ENCODE assay signal across 22 mouse cellular contexts in genomic region chr16:12072573-12072972, GRCm38 (mm10).
A peak's percentile ranks its signal among the peaks of the same experiment; 100 is the strongest.
DNase-seq lines count a peak whose midpoint lies in the region; ATAC-seq and TF ChIP-seq lines count a peak whose summit lies in the region.
"Had no signal": no experiment of that assay in that cellular context is flagged by ENCODE, and none has a peak within 500 bp of the region (broad histone marks: within the 10 kb centered on the region; RNA-seq: fewer than 3 reads in every experiment).

No protein-coding gene starts in this region.

- H3K9ac ChIP-seq in kidney, embryonic 14.5 days (ENCODE audit: low read depth, low read length): no peak overlapping the region
- H3K9ac ChIP-seq: embryonic facial prominence, embryonic 15.5 days; forebrain, embryonic 15.5 days; heart, embryonic 13.5 days; hindbrain, embryonic 12.5 days had no signal

- ATAC-seq in kidney, embryonic 14.5 days (ENCODE audit: low FRiP score, low TSS enrichment): peak; percentile 43; the same call in 1 of the 2 replicates
- ATAC-seq: forebrain, embryonic 15.5 days; hindbrain, embryonic 16.5 days had no signal

- no peaks in the 10 kb centered on the region for H3K4me1 ChIP-seq in kidney, embryonic 14.5 days (ENCODE audit: control insufficient read depth, insufficient read depth, low read length)
- H3K4me1 ChIP-seq: hindbrain, embryonic 12.5 days had no signal

- no peak overlapping the region for H3K27ac ChIP-seq in kidney, embryonic 14.5 days (ENCODE audit: low read depth, low read length)
- H3K27ac ChIP-seq: embryonic facial prominence, embryonic 15.5 days; forebrain, embryonic 10.5 days; forebrain, embryonic 15.5 days; gastrocnemius, adult 2 months; heart, embryonic 13.5 days; hindbrain, embryonic 12.5 days had no signal

- H3K27me3 ChIP-seq in kidney, embryonic 14.5 days (ENCODE audit: control insufficient read depth, insufficient read depth, low read length): no peaks in the 10 kb centered on the region
- H3K27me3 ChIP-seq: embryonic facial prominence, embryonic 15.5 days; forebrain, embryonic 15.5 days; heart, embryonic 13.5 days; hindbrain, embryonic 12.5 days had no signal

- no peak for DNase-seq in kidney, postnatal 36 days
- peak; percentile 20 for DNase-seq in layer of hippocampus, adult 9-11 months
- DNase-seq in layer of hippocampus, postnatal 25 days (ENCODE audit: extremely low spot score in 1 of 2, low spot score in 1 of 2): no peak
- peak; percentile 52 for DNase-seq in brain, adult 2 months (ENCODE audit: low read depth, low spot score)
- DNase-seq in brain, embryonic 14.5 days (ENCODE audit: low read depth): peak; percentile 27
- DNase-seq: adrenal gland, adult 2 months; adrenal gland, postnatal 25 days; cerebellum, adult 11 months; cerebellum, adult 8-10 months; cerebellum, postnatal 14 days; embryo, embryonic 11 days; gastrocnemius, adult 2 months; gastrocnemius, postnatal 25 days; heart, postnatal 4 days had no signal

- no peak for TF ChIP-seq CTCF in brain, embryonic 14.5 days (IDR thresholded peaks at IDR 0.05; ENCODE audit: borderline replicate concordance, extremely low read depth, insufficient read depth, insufficient read length)

- no peak for TF ChIP-seq POLR2A in brain, embryonic 14.5 days (IDR thresholded peaks at IDR 0.05; ENCODE audit: borderline replicate concordance, extremely low read depth, insufficient read depth, insufficient read length, poor library complexity, severe bottlenecking)

- H3K9me3 ChIP-seq in kidney, embryonic 14.5 days (ENCODE audit: control insufficient read depth, low read length): no peaks in the 10 kb centered on the region
- H3K9me3 ChIP-seq: embryonic facial prominence, embryonic 15.5 days; forebrain, embryonic 10.5 days; forebrain, embryonic 15.5 days; heart, embryonic 13.5 days; hindbrain, embryonic 12.5 days had no signal

- H3K36me3 ChIP-seq in kidney, embryonic 14.5 days (ENCODE audit: control insufficient read depth, insufficient read depth, low read length): no peaks in the 10 kb centered on the region
- H3K36me3 ChIP-seq: embryonic facial prominence, embryonic 15.5 days; forebrain, embryonic 10.5 days; forebrain, embryonic 15.5 days; heart, embryonic 13.5 days; hindbrain, embryonic 12.5 days had no signal

- H3K4me3 ChIP-seq in kidney, embryonic 14.5 days (ENCODE audit: low read length): no peak overlapping the region
- H3K4me3 ChIP-seq: embryonic facial prominence, embryonic 15.5 days; erythroblast, embryonic 14.5 days; forebrain, embryonic 10.5 days; forebrain, embryonic 15.5 days; gastrocnemius, adult 2 months; heart, embryonic 13.5 days; hindbrain, embryonic 12.5 days had no signal

- no peak overlapping the region for H3K4me2 ChIP-seq in kidney, embryonic 14.5 days (replicated peaks; ENCODE audit: low read depth, low read length)
- H3K4me2 ChIP-seq: embryonic facial prominence, embryonic 15.5 days; forebrain, embryonic 15.5 days; heart, embryonic 13.5 days; hindbrain, embryonic 12.5 days had no signal

- 58% methylated on average over 5 of the region's 5 CpGs for whole genome bisulfite sequencing in kidney, embryonic 14.5 days

Comparison
In these comparisons a context has a peak if more than half of its experiments do, and no peak if none do; other contexts are left out.
1. DNase-seq: peak in layer of hippocampus, adult 9-11 months (single experiment), brain, adult 2 months (single experiment) and brain, embryonic 14.5 days (single experiment); none in kidney, postnatal 36 days (0 of 2) and layer of hippocampus, postnatal 25 days (0 of 2).